Mouse (Mus musculus) liver, adult 2 months (tissue): ENCODE measurements around the gene Tmco1. TPM values are rescaled to one million over a fixed set of nuclear protein-coding genes. Genes with fewer than 3 reads are reported as not detected.

Experiments used
- DNase-seq: peaks from one replicate; pipeline ENCODE4 v3.0.0-alpha.2; 2011; ENCODE audit warnings: low read depth, low spot score; ENCODE audit errors: extremely low read depth
- H3K27ac ChIP-seq: fragments of 200-500 bp; replicated peaks from 2 replicates; pipeline ENCODE4 v1.5.1; 2012; ENCODE audit warnings: low read depth, mild to moderate bottlenecking, control low read depth, inconsistent platforms, low read length; ENCODE audit not compliant: insufficient read depth
- H3K27me3 ChIP-seq: fragments of 200-500 bp; 2 replicates; pipeline ENCODE4 v1.6.1; 2012; ENCODE audit warnings: mild to moderate bottlenecking, moderate library complexity, low read length, inconsistent platforms; ENCODE audit not compliant: control insufficient read depth, insufficient read depth
- H3K36me3 ChIP-seq: fragments of 200-500 bp; 2 replicates; pipeline ENCODE4 v1.6.1; 2012; ENCODE audit warnings: low read length, inconsistent platforms; ENCODE audit not compliant: control insufficient read depth, insufficient read depth
- H3K4me1 ChIP-seq: fragments of 200-500 bp; 2 replicates; pipeline ENCODE4 v1.6.1; 2011; ENCODE audit warnings: low read length; ENCODE audit not compliant: control insufficient read depth, insufficient read depth
- H3K4me3 ChIP-seq: fragments of 200-500 bp; 2 replicates; pipeline ENCODE4 v1.5.1; 2011; ENCODE audit warnings: low read depth, mild to moderate bottlenecking, control low read depth, low read length, moderate library complexity; ENCODE audit not compliant: insufficient read depth
- H3K79me2 ChIP-seq: fragments of 200-500 bp; 2 replicates; pipeline ENCODE4 v1.6.1; 2012; ENCODE audit warnings: inconsistent platforms, mild to moderate bottlenecking, low read length, moderate library complexity; ENCODE audit not compliant: control insufficient read depth, insufficient read depth
- H3K9ac ChIP-seq: fragments of 200-500 bp; 2 replicates; pipeline ENCODE4 v1.6.1; 2012; ENCODE audit warnings: low read depth, mild to moderate bottlenecking, control low read depth, inconsistent platforms, low read length
- CTCF ChIP-seq: fragments of 200-500 bp; IDR thresholded peaks from 2 replicates; pipeline ENCODE4 v1.5.1; 2011; ENCODE audit warnings: low read depth, low read length, control low read depth
- POLR2A ChIP-seq: fragments of 200-500 bp; IDR thresholded peaks from 2 replicates; pipeline ENCODE4 v1.6.1; 2011; ENCODE audit warnings: low read length, control low read depth; ENCODE audit not compliant: insufficient read depth; ENCODE audit errors: extremely low read depth
- WGBS: fragments of 180-500 bp; shearing (Covaris S2); methylation state at CpG from one replicate; pipeline ENCODE4 v1.1.7; 2018; 5-methylcytosine and 5-hydroxymethylcytosine counted together
- polyA plus RNA-seq: library from polyadenylated mRNA; depleted of rRNA; stranded (reverse); fragments of >200 nt; gene quantifications from 2 replicates; pipeline ENCODE4 v1.2.3, GENCODE M21; 2012; rRNA removed
- total RNA-seq: library from RNA; depleted of rRNA; stranded (reverse); fragments of >200 nt; gene quantifications from 2 replicates; pipeline ENCODE4 v1.2.3, GENCODE M21; 2014; rRNA removed

Gene Tmco1
- total RNA-seq (142 and 162 TPM in 2 replicates), polyA plus RNA-seq (70.2 and 71.5 TPM in 2 replicates)

GRCm38 (mm10) chr1:167308261-167309054, at the start of gene Tmco1:
Tmco1 (plus strand) TSS chr1:167308378.
- no peak for TF ChIP-seq CTCF
- peak; percentile 89 for TF ChIP-seq POLR2A
- Histone ChIP-seq H3K79me2 (no peaks in the 10 kb centered on the region; the same call in 1 of the 2 replicates), H3K4me3 (peak within 1 kb of the TSS; percentile 71), H3K27me3 (no peaks in the 10 kb centered on the region), H3K27ac (peak within 1 kb of the TSS; percentile 69), H3K4me1 (peaks cover 8% of the 10 kb centered on the region), H3K9ac (peak within 1 kb of the TSS; percentile 85), H3K36me3 (no peaks in the 10 kb centered on the region)
- peak; percentile 68 for DNase-seq
- WGBS: under 1% methylated on average over 82 of the region's 82 CpGs

- H3K9ac ChIP-seq: no peak overlapping the region
- DNase-seq: no peak
- H3K79me2 ChIP-seq: peaks cover 8% of the 10 kb centered on the region
- TF ChIP-seq CTCF (no peak), POLR2A (no peak)
- no peak overlapping the region for H3K27ac ChIP-seq
- H3K4me1 ChIP-seq: peaks cover 8% of the 10 kb centered on the region
- H3K36me3 ChIP-seq: no peaks in the 10 kb centered on the region
- 75% methylated on average over 10 of the region's 10 CpGs for WGBS
- no peaks in the 10 kb centered on the region for H3K27me3 ChIP-seq
- H3K4me3 ChIP-seq: no peak overlapping the region
Observed at GRCm38 (mm10) chr1:167259702-167260101, 48.5 kb upstream of the Tmco1 start.

GRCm38 (mm10) chr1:167261750-167262149, 46.4 kb upstream of the Tmco1 start:
- Histone ChIP-seq H3K4me1 (peaks cover 4% of the 10 kb centered on the region), H3K79me2 (peaks cover 5% of the 10 kb centered on the region; the same call in 1 of the 2 replicates), H3K4me3 (no peak overlapping the region), H3K27me3 (no peaks in the 10 kb centered on the region), H3K27ac (no peak overlapping the region), H3K9ac (no peak overlapping the region), H3K36me3 (no peaks in the 10 kb centered on the region)
- 86% methylated on average over 11 of the region's 11 CpGs for WGBS
- TF ChIP-seq CTCF (no peak), POLR2A (no peak)
- DNase-seq: no peak

- no peak for DNase-seq
- Histone ChIP-seq H3K27me3 (no peaks in the 10 kb centered on the region), H3K4me1 (peaks cover 4% of the 10 kb centered on the region), H3K79me2 (peaks cover 5% of the 10 kb centered on the region; the same call in 1 of the 2 replicates), H3K9ac (no peak overlapping the region), H3K4me3 (no peak overlapping the region), H3K27ac (no peak overlapping the region), H3K36me3 (no peaks in the 10 kb centered on the region)
- no peak for TF ChIP-seq CTCF
- TF ChIP-seq POLR2A: no peak
- WGBS: 67% methylated on average over 10 of the region's 10 CpGs
Observed at GRCm38 (mm10) chr1:167262489-167263041, 45.6 kb upstream of the Tmco1 start.

GRCm38 (mm10) chr1:167265366-167265765, 42.8 kb upstream of the Tmco1 start:
- Histone ChIP-seq H3K27ac (no peak overlapping the region), H3K4me1 (peaks cover 7% of the 10 kb centered on the region), H3K4me3 (no peak overlapping the region), H3K36me3 (no peaks in the 10 kb centered on the region), H3K9ac (no peak overlapping the region), H3K27me3 (no peaks in the 10 kb centered on the region), H3K79me2 (peaks cover 11% of the 10 kb centered on the region; the same call in 1 of the 2 replicates)
- no peak for DNase-seq
- TF ChIP-seq CTCF (no peak), POLR2A (no peak)
- 88% methylated on average over 4 of the region's 4 CpGs for WGBS

DNA sequence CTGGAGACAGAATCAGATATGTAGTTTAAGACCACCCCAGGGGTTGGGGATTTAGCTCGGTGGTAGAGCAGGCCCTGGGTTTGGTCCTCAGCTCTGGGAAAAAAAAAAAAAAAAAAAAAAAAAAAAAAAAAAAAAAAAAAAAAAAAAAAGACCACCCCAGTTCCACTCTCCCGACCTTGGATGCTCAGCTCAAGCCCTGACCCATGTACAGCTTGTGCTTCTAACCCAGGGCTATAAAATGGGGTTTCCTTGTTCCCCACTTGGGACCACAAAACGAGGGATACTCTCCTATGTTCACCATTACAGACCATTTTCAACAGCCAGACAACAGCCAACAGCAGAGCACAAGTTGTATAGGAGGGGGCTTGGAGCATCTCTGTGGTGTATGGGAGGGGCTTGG, 41.5 kb upstream of the Tmco1 start:
- no peak for DNase-seq
- Histone ChIP-seq H3K36me3 (no peaks in the 10 kb centered on the region), H3K27me3 (no peaks in the 10 kb centered on the region), H3K4me1 (peaks cover 16% of the 10 kb centered on the region), H3K27ac (no peak overlapping the region), H3K79me2 (peaks cover 11% of the 10 kb centered on the region; the same call in 1 of the 2 replicates), H3K9ac (no peak overlapping the region), H3K4me3 (no peak overlapping the region)
- 89% methylated on average over 3 of the region's 3 CpGs for WGBS
- TF ChIP-seq POLR2A (no peak), CTCF (no peak)
